Mouse (Mus musculus): ENCODE measurements at regions not wholly inside any gene's neighbourhood (a gene's known extent, or its start where the extent isn't known, plus 50 kb on each side); places are given as distances from the start of the nearest gene placed in this dataset.

GRCm38 (mm10) chr8:116275014-116275413 lies 229.8 kb upstream of the Dynlrb2 start:
- H3K9ac ChIP-seq: no peak overlapping the region
- H3K27me3 ChIP-seq: no peaks in the 10 kb centered on the region
- H3K4me2 ChIP-seq: no peak overlapping the region
- ATAC-seq (ENCODE audit: borderline replicate concordance, extremely low read depth, low FRiP score, low TSS enrichment): no peak
- H3K27ac ChIP-seq: no peak overlapping the region
- 55% methylated on average over 4 of the region's 4 CpGs for WGBS
- H3K4me1 ChIP-seq: no peaks in the 10 kb centered on the region
- H3K36me3 ChIP-seq: no peaks in the 10 kb centered on the region
- H3K4me3 ChIP-seq: no peak overlapping the region
- no peaks in the 10 kb centered on the region for H3K9me3 ChIP-seq

- H3K9ac ChIP-seq: no peak overlapping the region
- H3K4me3 ChIP-seq: no peak overlapping the region
- no peak overlapping the region for H3K4me2 ChIP-seq
- no peak for ATAC-seq (ENCODE audit: borderline replicate concordance, extremely low read depth, low FRiP score, low TSS enrichment)
- no peaks in the 10 kb centered on the region for H3K9me3 ChIP-seq
- WGBS: 79% methylated on average over 6 of the region's 6 CpGs
- no peak overlapping the region for H3K27ac ChIP-seq
- H3K27me3 ChIP-seq: no peaks in the 10 kb centered on the region
- no peaks in the 10 kb centered on the region for H3K4me1 ChIP-seq
- H3K36me3 ChIP-seq: no peaks in the 10 kb centered on the region
These were observed 233.5 kb upstream of the Dynlrb2 start for GRCm38 (mm10) chr8:116271238-116271637.

GRCm38 (mm10) chr8:116269393-116269792 lies 235.4 kb upstream of the Dynlrb2 start:
- H3K36me3 ChIP-seq: no peaks in the 10 kb centered on the region
- no peaks in the 10 kb centered on the region for H3K27me3 ChIP-seq
- no peak for ATAC-seq (ENCODE audit: borderline replicate concordance, extremely low read depth, low FRiP score, low TSS enrichment)
- no peak overlapping the region for H3K27ac ChIP-seq
- no peak overlapping the region for H3K4me3 ChIP-seq
- no peaks in the 10 kb centered on the region for H3K4me1 ChIP-seq
- H3K9me3 ChIP-seq: no peaks in the 10 kb centered on the region
- H3K4me2 ChIP-seq: no peak overlapping the region
- no peak overlapping the region for H3K9ac ChIP-seq

DNA sequence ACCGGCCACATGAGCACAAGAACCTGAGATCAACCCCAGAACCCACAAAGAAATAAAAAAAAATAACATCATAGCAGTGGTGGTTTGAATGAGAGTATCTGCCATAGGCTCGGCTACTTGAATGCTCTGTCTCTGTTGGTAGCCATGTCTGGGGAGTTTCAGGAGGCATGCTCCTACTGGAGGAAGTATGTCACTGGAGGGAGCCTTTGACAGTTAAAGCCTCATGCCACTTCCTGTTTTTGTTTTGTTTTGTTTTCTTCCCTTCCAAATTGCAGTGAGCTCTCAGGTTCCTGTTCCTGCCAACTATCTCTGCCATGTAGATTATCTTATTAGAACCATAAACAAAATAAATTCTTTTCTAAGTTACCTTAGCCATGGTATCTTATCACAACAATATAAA lies 236.1 kb upstream of the Dynlrb2 start:
- H3K9me3 ChIP-seq: no peaks in the 10 kb centered on the region
- 78% methylated on average over 2 of the region's 2 CpGs for WGBS
- no peaks in the 10 kb centered on the region for H3K27me3 ChIP-seq
- ATAC-seq (ENCODE audit: borderline replicate concordance, extremely low read depth, low FRiP score, low TSS enrichment): no peak
- H3K4me3 ChIP-seq: no peak overlapping the region
- no peaks in the 10 kb centered on the region for H3K36me3 ChIP-seq
- no peaks in the 10 kb centered on the region for H3K4me1 ChIP-seq
- H3K9ac ChIP-seq: no peak overlapping the region
- H3K4me2 ChIP-seq: no peak overlapping the region
- H3K27ac ChIP-seq: no peak overlapping the region

DNA sequence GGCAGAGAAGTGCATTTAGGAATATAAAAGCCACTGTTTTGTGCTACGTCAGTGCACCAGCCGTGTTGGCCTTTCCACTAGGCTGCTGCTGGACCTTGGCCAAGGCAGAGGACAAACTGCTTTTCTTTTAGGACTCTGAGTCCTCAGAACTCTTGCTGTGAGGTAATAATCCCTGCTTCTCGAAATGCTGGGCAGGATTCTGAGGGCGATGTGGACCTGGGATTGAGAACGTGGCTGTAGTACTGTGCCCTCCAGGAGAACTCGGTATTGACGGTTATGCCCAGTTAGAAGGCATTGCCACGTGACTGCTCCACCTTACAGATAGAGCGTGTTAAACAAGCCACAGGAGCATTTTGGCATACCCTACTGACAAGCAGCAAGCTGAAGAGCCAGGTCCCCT lies 236.6 kb upstream of the Dynlrb2 start:
- Histone ChIP-seq H3K4me3 (no peak overlapping the region), H3K27me3 (no peaks in the 10 kb centered on the region), H3K9ac (no peak overlapping the region), H3K4me1 (no peaks in the 10 kb centered on the region), H3K27ac (no peak overlapping the region), H3K9me3 (no peaks in the 10 kb centered on the region), H3K4me2 (no peak overlapping the region), H3K36me3 (no peaks in the 10 kb centered on the region)
- WGBS: 58% methylated on average over 9 of the region's 9 CpGs
- no peak for ATAC-seq (ENCODE audit: borderline replicate concordance, extremely low read depth, low FRiP score, low TSS enrichment)

GRCm38 (mm10) chr8:116267021-116267420 lies 237.8 kb upstream of the Dynlrb2 start:
- 88% methylated on average over 4 of the region's 4 CpGs for WGBS
- no peak overlapping the region for H3K27ac ChIP-seq
- H3K4me3 ChIP-seq: no peak overlapping the region
- ATAC-seq (ENCODE audit: borderline replicate concordance, extremely low read depth, low FRiP score, low TSS enrichment): no peak
- H3K4me2 ChIP-seq: no peak overlapping the region
- H3K27me3 ChIP-seq: no peaks in the 10 kb centered on the region
- no peak overlapping the region for H3K9ac ChIP-seq
- H3K4me1 ChIP-seq: no peaks in the 10 kb centered on the region
- no peaks in the 10 kb centered on the region for H3K36me3 ChIP-seq
- no peaks in the 10 kb centered on the region for H3K9me3 ChIP-seq

- Histone ChIP-seq H3K4me2 (no peak overlapping the region), H3K27ac (no peak overlapping the region), H3K9ac (no peak overlapping the region), H3K9me3 (no peaks in the 10 kb centered on the region), H3K4me1 (0 out of 2 replicates have a peak, but pooled peaks cover 4% of the 10 kb centered on the region), H3K27me3 (no peaks in the 10 kb centered on the region), H3K4me3 (no peak overlapping the region), H3K36me3 (no peaks in the 10 kb centered on the region)
- WGBS: 59% methylated on average over 3 of the region's 3 CpGs
- ATAC-seq (ENCODE audit: borderline replicate concordance, extremely low read depth, low FRiP score, low TSS enrichment): no peak
These were observed 239.2 kb upstream of the Dynlrb2 start for GRCm38 (mm10) chr8:116265591-116265990.

DNA sequence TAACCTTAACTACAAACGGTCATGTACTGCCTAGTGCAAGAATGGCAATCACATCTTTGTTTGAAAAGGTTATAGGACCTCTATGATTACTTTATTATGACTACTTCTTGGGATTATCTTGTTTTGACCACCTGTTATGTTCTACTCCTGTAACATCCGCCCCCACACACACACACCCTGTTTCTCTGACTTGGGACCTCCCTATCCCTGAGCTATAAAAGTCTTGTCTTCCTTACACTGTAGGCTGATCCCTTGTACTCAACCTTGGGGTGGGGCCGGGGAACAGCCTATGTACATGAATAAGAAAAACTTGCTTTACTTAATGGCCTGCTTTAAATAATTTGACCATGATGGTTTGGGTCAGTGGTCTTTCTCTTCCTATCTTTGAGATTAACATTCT lies 240.7 kb upstream of the Dynlrb2 start:
- no peaks in the 10 kb centered on the region for H3K27me3 ChIP-seq
- no peak overlapping the region for H3K4me3 ChIP-seq
- H3K4me2 ChIP-seq: no peak overlapping the region
- H3K27ac ChIP-seq: no peak overlapping the region
- H3K9me3 ChIP-seq: no peaks in the 10 kb centered on the region
- 0 out of 2 replicates have a peak, but pooled peaks cover 4% of the 10 kb centered on the region for H3K4me1 ChIP-seq
- WGBS: 92% methylated on average over 3 of the region's 3 CpGs
- no peak for ATAC-seq (ENCODE audit: borderline replicate concordance, extremely low read depth, low FRiP score, low TSS enrichment)
- H3K36me3 ChIP-seq: no peaks in the 10 kb centered on the region
- H3K9ac ChIP-seq: no peak overlapping the region

GRCm38 (mm10) chr8:116261286-116261685 lies 243.5 kb upstream of the Dynlrb2 start:
- ATAC-seq (ENCODE audit: borderline replicate concordance, extremely low read depth, low FRiP score, low TSS enrichment): no peak
- 42% methylated on average over 2 of the region's 2 CpGs for WGBS
- Histone ChIP-seq H3K4me2 (no peak overlapping the region), H3K9me3 (no peaks in the 10 kb centered on the region), H3K4me3 (no peak overlapping the region), H3K9ac (no peak overlapping the region), H3K27ac (0 out of 2 replicates have a peak overlapping the region, but pooled peaks have one; percentile 5), H3K4me1 (0 out of 2 replicates have a peak, but pooled peaks cover 4% of the 10 kb centered on the region), H3K27me3 (no peaks in the 10 kb centered on the region), H3K36me3 (no peaks in the 10 kb centered on the region)

GRCm38 (mm10) chr8:116255398-116255797 lies 249.4 kb upstream of the Dynlrb2 start:
- H3K27ac ChIP-seq: no peak overlapping the region
- ATAC-seq (ENCODE audit: borderline replicate concordance, extremely low read depth, low FRiP score, low TSS enrichment): no peak

DNA sequence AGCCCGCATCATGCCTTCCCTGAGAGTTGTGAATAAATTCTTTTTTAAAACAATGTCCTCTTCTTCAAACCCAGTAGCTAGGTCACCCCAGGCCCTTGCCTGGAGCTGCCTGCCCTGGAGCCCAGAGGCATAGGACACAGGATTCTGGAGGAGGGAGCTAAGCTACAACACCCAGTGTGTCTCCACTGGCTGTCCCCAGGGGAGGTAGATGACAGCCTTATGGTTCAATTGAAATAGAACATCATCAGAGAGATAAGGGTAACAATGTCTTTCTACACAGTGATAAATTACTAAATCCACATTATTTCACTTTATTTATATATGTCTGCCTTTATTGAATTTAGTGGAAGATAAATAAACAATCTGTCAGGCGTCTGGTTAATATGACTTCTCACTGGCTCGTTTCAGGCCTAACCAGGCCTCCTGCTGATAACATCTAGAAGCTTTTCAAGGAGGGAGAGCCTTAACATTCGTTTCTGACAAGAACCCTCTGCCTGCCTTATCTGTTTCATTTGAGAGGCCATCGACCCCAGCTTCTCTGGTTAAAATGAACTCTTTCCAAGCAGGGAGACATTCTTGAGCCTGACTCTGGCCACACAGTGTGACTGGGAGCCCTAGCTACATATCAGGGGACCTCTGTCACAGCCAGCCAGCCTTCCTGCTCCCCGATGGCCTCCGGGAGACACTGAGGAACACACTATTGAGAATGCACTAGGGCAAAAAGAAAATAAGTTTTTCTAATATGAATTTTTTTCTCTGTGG lies 252.1 kb upstream of the Dynlrb2 start:
- no peak overlapping the region for H3K4me3 ChIP-seq
- H3K27me3 ChIP-seq: no peaks in the 10 kb centered on the region
- H3K4me2 ChIP-seq: no peak overlapping the region
- no peaks in the 10 kb centered on the region for H3K36me3 ChIP-seq
- ATAC-seq (ENCODE audit: borderline replicate concordance, extremely low read depth, low FRiP score, low TSS enrichment): peak; percentile 91
- no peak overlapping the region for H3K9ac ChIP-seq
- peak overlapping the region; percentile 67 for H3K27ac ChIP-seq
- peaks cover 8% of the 10 kb centered on the region; the same call in 1 of the 2 replicates for H3K4me1 ChIP-seq
- 15% methylated on average over 7 of the region's 7 CpGs for WGBS
- no peaks in the 10 kb centered on the region for H3K9me3 ChIP-seq

More at GRCm38 (mm10) chr8:116255398-116255797, 249.4 kb upstream of the Dynlrb2 start:
- peaks cover 8% of the 10 kb centered on the region; the same call in 1 of the 2 replicates for H3K4me1 ChIP-seq
- no peak overlapping the region for H3K9ac ChIP-seq
- 34% methylated on average over 5 of the region's 5 CpGs for WGBS
- no peaks in the 10 kb centered on the region for H3K9me3 ChIP-seq
- H3K4me2 ChIP-seq: no peak overlapping the region
- no peaks in the 10 kb centered on the region for H3K36me3 ChIP-seq
- no peaks in the 10 kb centered on the region for H3K27me3 ChIP-seq
- H3K4me3 ChIP-seq: no peak overlapping the region

- Histone ChIP-seq H3K9me3 (no peaks in the 10 kb centered on the region), H3K36me3 (no peaks in the 10 kb centered on the region), H3K27me3 (no peaks in the 10 kb centered on the region), H3K4me3 (no peak overlapping the region), H3K4me2 (no peak overlapping the region), H3K4me1 (peaks cover 6% of the 10 kb centered on the region), H3K27ac (no peak overlapping the region), H3K9ac (no peak overlapping the region)
- ATAC-seq (ENCODE audit: borderline replicate concordance, extremely low read depth, low FRiP score, low TSS enrichment): no peak
- WGBS: 75% methylated on average over 1 of the region's 1 CpGs
These were observed 256.4 kb upstream of the Dynlrb2 start for GRCm38 (mm10) chr8:116248398-116248797.
